Mouse (Mus musculus) C2C12 (cell line): ENCODE data around the gene Rasa4. TPM values are rescaled to one million over a fixed set of nuclear protein-coding genes. Genes with fewer than 3 reads are reported as not detected.

Source experiments
- H3K27me3 ChIP-seq: one replicate; pipeline ENCODE4 v1.6.1; 2011; ENCODE audit not compliant: control insufficient read depth, insufficient read depth, insufficient read length
- H3K36me3 ChIP-seq: one replicate; pipeline ENCODE4 v1.6.1; 2011; ENCODE audit not compliant: control insufficient read depth, insufficient read depth
- H3K4me3 ChIP-seq: one replicate; pipeline ENCODE4 v1.5.1; 2011; ENCODE audit warnings: mild to moderate bottlenecking, control low read depth; ENCODE audit not compliant: poor library complexity, insufficient read depth, severe bottlenecking
- H3K79me2 ChIP-seq: one replicate; pipeline ENCODE4 v1.6.1; 2011; ENCODE audit not compliant: control insufficient read depth, insufficient read depth
- H3K79me3 ChIP-seq: one replicate; pipeline ENCODE4 v1.6.1; 2011; ENCODE audit warnings: low read depth, control low read depth
- H3ac ChIP-seq: one replicate; pipeline ENCODE3; 2011; ENCODE audit warnings: low read depth; ENCODE audit not compliant: control insufficient read depth, insufficient read length
- CEBPB ChIP-seq: IDR thresholded peaks from one replicate; pipeline ENCODE4 v1.6.1; 2011; ENCODE audit warnings: low read depth, mild to moderate bottlenecking, control low read depth, moderate library complexity
- CTCF ChIP-seq: IDR thresholded peaks from one replicate; pipeline ENCODE4 v1.5.1; 2011; ENCODE audit not compliant: control insufficient read depth, insufficient read depth, insufficient read length
- FOSL1 ChIP-seq: IDR thresholded peaks from one replicate; pipeline ENCODE4 v1.8.0; 2011; ENCODE audit warnings: mild to moderate bottlenecking, low read length; ENCODE audit not compliant: poor library complexity, insufficient read depth, severe bottlenecking
- MAX ChIP-seq: IDR thresholded peaks from one replicate; pipeline ENCODE4 v1.6.1; 2011; ENCODE audit warnings: mild to moderate bottlenecking, control low read depth
- MYOD1 ChIP-seq: IDR thresholded peaks from one replicate; pipeline ENCODE4 v1.6.1; 2011; ENCODE audit warnings: low read depth; ENCODE audit not compliant: control insufficient read depth, insufficient read length
- MYOG ChIP-seq: IDR thresholded peaks from one replicate; pipeline ENCODE4 v1.6.1; 2011; ENCODE audit not compliant: control insufficient read depth, insufficient read length; ENCODE audit errors: extremely low read depth
- USF1 ChIP-seq: IDR thresholded peaks from one replicate; pipeline ENCODE4 v1.6.1; 2011; ENCODE audit warnings: low read depth, mild to moderate bottlenecking, control low read depth, moderate library complexity
- polyA plus RNA-seq: library from polyadenylated mRNA; unstranded; fragments of >200 nt; fragmentation: generic; extraction: Trizol; gene quantifications from one replicate; pipeline ENCODE4 v1.2.1, GENCODE M21; 2012; ENCODE audit warnings: missing spikeins

Gene Rasa4
- polyA plus RNA-seq, 1 experiment, result 37.6 TPM

DNA sequence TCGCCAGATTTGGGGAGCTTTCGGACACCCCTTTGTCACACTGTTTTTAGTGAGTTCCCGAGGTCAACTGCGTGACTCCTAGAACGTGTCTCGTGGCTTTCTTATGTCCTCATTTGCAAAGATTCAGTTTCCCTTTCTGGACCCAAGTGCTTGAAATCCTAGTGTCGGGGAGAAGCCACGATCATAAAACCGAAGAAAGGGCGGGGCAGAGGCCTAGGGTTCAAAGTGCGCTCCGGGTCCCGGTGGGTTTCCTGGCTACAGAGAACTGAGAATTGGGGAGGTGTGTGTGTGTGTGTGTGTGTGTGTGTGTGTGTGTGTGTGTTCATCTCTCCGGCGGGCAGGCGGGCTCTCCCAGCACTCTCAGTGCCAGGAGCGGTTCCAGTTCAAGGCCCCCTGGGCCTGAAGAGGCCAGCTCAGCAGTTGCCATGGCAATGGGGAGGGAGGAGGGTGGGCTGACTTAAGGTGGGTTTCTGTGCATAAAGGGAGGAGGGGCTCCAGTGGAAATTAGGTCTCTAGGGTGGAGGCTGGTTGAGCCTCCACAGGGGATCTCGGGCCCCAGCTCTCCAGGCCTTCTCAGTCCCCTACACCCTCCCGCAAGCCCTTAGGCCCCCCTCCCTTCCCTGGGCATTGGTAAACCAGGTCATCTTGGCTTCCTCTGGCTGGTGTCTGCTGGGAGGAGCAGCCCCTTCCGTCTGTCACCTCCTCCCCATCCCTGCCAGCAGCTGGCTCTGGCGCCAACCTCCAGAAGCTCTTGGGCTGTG, 1.4 kb downstream of the Rasa4 start:
- Histone ChIP-seq H3K79me3 (peaks cover 16% of the 10 kb centered on the region), H3K36me3 (peaks cover 10% of the 10 kb centered on the region), H3K79me2 (peaks cover 44% of the 10 kb centered on the region), H3ac (peak overlapping the region; percentile 81), H3K4me3 (peak overlapping the region; percentile 76), H3K27me3 (no peaks in the 10 kb centered on the region)
- no peak for TF ChIP-seq MAX
- TF ChIP-seq FOSL1, result no peak
- TF ChIP-seq MYOG, result no peak
- TF ChIP-seq CEBPB, result no peak
- no peak for TF ChIP-seq USF1
- TF ChIP-seq MYOD1, result no peak
- TF ChIP-seq CTCF, result no peak

GRCm38 (mm10) chr5:136086290-136086689, 2.6 kb downstream of the Rasa4 start:
- TF ChIP-seq CEBPB (no peak), USF1 (no peak), FOSL1 (no peak), MAX (no peak)
- H3ac ChIP-seq, result no peak overlapping the region
- peaks cover 16% of the 10 kb centered on the region for H3K79me3 ChIP-seq
- peaks cover 15% of the 10 kb centered on the region for H3K36me3 ChIP-seq
- no peak overlapping the region for H3K4me3 ChIP-seq
- H3K27me3 ChIP-seq, result no peaks in the 10 kb centered on the region
- peaks cover 44% of the 10 kb centered on the region for H3K79me2 ChIP-seq

DNA sequence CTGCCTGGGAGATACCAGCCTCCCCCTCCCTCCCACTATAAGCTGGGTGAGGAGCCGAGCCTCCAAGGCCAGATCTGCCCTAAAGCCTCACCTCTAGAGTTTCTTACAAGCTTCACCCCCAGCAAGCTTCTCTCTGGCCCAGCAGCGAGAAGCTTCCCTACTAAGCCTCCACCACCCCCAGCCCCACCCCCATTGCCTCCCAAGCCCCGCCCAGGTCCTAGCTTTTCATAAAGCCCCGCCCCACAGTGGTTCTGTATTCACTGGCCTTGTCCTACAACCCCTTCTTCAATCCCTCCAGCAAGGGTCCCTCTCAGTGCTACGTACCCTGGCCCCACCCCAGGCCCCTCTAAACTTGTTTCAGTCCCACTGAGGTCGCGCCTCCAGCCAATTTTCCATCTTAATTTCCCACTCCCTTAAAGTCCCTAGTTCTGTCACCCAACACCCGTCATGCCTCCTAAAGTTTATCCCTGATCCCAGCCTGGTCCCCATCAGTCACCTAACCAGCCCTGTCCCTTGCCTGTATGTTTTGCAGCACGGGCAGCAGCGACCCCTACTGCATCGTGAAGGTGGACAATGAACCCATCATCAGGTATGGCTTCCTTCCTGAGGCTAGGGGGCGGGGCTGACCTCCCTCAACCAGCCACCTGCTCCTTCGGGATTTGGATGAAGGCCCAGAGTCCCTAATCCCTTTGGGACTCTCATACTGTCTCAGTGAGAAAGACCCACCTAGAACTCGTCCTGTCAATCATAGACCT, 5.3 kb downstream of the Rasa4 start:
- H3K79me2 ChIP-seq, result peaks cover 42% of the 10 kb centered on the region
- H3ac ChIP-seq, result no peak overlapping the region
- H3K36me3 ChIP-seq, result peaks cover 42% of the 10 kb centered on the region
- no peaks in the 10 kb centered on the region for H3K27me3 ChIP-seq
- peaks cover 16% of the 10 kb centered on the region for H3K79me3 ChIP-seq
- H3K4me3 ChIP-seq, result no peak overlapping the region
- TF ChIP-seq USF1 (no peak), FOSL1 (no peak), MAX (no peak), CEBPB (no peak), MYOG (no peak), CTCF (no peak), MYOD1 (no peak)

DNA sequence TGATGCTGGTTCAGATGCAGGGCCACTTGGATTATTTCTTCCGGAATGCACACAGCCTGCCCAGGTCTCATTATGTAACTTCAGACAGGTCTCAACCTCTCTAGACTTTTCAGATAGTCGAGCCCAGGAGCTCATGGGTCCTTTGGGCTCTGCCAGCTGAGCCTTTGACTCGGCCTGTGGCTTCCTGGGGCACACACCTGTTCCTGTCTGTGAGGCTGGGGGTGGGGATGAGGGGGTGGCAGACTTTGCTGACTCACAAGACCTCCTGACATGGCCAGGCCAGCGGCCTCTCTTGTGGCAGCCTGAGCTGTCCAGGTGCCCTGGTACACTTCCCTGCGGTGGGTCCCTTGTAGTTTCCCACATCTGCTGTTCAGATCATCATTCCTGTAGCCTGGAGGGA, 8.2 kb downstream of the Rasa4 start:
- peaks cover 42% of the 10 kb centered on the region for H3K36me3 ChIP-seq
- no peaks in the 10 kb centered on the region for H3K27me3 ChIP-seq
- H3ac ChIP-seq, result no peak overlapping the region
- no peaks in the 10 kb centered on the region for H3K79me3 ChIP-seq
- H3K4me3 ChIP-seq, result no peak overlapping the region
- H3K79me2 ChIP-seq, result peaks cover 13% of the 10 kb centered on the region
- peak; percentile 93 for TF ChIP-seq MYOD1
- no peak for TF ChIP-seq CTCF
- TF ChIP-seq MYOG, result no peak
- no peak for TF ChIP-seq USF1

- H3ac ChIP-seq, result no peak overlapping the region
- H3K27me3 ChIP-seq, result no peaks in the 10 kb centered on the region
- no peak overlapping the region for H3K4me3 ChIP-seq
- TF ChIP-seq MYOD1, result peak; percentile 9
- no peak for TF ChIP-seq MYOG
- peak; percentile 49 for TF ChIP-seq MAX
- peaks cover 48% of the 10 kb centered on the region for H3K36me3 ChIP-seq
- no peaks in the 10 kb centered on the region for H3K79me3 ChIP-seq
- H3K79me2 ChIP-seq, result no peaks in the 10 kb centered on the region
Observed at GRCm38 (mm10) chr5:136094249-136095010, 10.7 kb downstream of the Rasa4 start.
